Mouse (Mus musculus) embryonic fibroblast, embryonic 13.5 days (primary cell): ENCODE data around the gene Hspd1. TPM values are rescaled to one million over a fixed set of nuclear protein-coding genes. Genes with fewer than 3 reads are reported as not detected.
"Not testable (repeated sequence)": the region's sequence is repeated elsewhere in the genome, so short reads cannot be mapped to it uniquely, and the experiment has no call there.

ENCODE experiments used
- H3K27ac ChIP-seq: 2 replicates; pipeline ENCODE4 v1.5.1; 2012; ENCODE audit warnings: low read length, control low read depth, inconsistent platforms; ENCODE audit not compliant: insufficient read depth
- H3K4me1 ChIP-seq: 2 replicates; pipeline ENCODE4 v1.6.1; 2011; ENCODE audit warnings: low read length; ENCODE audit not compliant: control insufficient read depth, insufficient read depth
- H3K4me3 ChIP-seq: 2 replicates; pipeline ENCODE4 v1.5.1; 2011; ENCODE audit warnings: mild to moderate bottlenecking, control low read depth, low read length; ENCODE audit not compliant: insufficient read depth
- CTCF ChIP-seq: IDR thresholded peaks from 2 replicates; pipeline ENCODE4 v1.5.1; 2011; ENCODE audit warnings: mild to moderate bottlenecking, control low read depth, low read length, moderate library complexity, borderline replicate concordance; ENCODE audit not compliant: insufficient read depth
- POLR2A ChIP-seq: IDR thresholded peaks from 2 replicates; pipeline ENCODE4 v1.6.1; 2011; ENCODE audit warnings: low read depth, mild to moderate bottlenecking, control low read depth, low read length, moderate library complexity
- polyA plus RNA-seq: library from polyadenylated mRNA; stranded (reverse); fragments of >200 nt; gene quantifications from 2 replicates; pipeline ENCODE4 v1.2.4, GENCODE M21; 2011; ENCODE audit warnings: low read depth; ENCODE audit not compliant: missing spikeins, insufficient read length

Gene Hspd1
- polyA plus RNA-seq, 1 experiment = 335 TPM

DNA sequence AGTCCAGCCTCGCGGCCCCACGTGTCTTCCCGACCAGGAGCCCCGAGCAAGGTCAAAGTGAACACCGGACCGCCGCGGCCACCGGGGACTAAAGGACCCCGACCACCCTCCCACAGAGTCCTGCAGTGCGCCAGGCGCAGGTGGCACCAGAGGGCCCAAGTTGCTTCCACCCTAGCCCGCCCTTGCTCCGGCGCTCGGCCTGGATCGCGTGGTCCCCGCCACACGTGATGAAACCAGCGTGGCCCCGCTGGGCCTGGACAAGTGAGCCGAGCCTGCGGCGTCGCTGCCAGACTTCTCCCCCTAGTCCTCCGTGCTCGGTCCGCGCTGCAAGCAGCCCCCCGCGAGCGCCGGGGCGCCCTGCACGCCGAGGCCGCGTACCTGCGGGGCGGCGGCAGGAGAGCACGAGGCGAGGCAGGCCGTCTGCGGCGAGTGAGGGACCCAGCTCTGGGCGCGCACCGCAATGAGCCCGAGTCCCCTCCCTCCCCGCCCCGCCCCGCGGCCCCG is 590 bp downstream of the Hspd1 start:
- TF ChIP-seq POLR2A = peak; percentile 91
- 0 out of 2 replicates have a peak, but pooled peaks have one; percentile 3 for TF ChIP-seq CTCF
- peak overlapping the region; percentile 97 for H3K4me3 ChIP-seq
- peak overlapping the region; percentile 91 for H3K27ac ChIP-seq
- H3K4me1 ChIP-seq = peaks cover 5% of the 10 kb centered on the region

DNA sequence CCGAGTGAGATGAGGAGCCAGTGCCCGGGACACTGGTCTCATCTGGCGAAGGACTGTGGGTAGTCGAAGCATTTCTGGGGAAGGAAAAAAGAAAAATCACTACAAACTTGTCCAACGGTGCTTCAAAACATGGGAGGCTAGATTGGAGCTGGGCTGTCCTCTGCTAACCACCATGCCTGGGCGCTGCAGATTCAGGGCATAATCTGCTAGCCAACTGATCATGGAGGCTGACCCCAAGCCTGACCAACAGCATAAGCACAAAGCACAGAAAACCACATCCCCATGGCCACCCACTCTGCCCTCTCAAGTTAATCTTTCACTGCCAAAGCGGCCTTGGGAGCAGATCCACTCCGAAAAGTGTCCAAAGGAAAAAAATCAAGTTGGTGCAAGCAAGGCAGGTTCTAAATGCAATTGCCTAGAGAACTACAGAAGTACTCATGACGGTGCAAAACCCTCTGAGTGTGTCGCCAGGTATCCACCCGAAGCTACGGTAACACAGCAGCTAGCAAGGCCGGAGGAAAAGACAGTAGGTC is 1.1 kb downstream of the Hspd1 start:
- TF ChIP-seq POLR2A = 0 out of 2 replicates have a peak, but pooled peaks have one; percentile 12
- no peak for TF ChIP-seq CTCF
- H3K4me1 ChIP-seq = peaks cover 5% of the 10 kb centered on the region
- peak overlapping the region; percentile 91; the same call in 1 of the 2 replicates for H3K27ac ChIP-seq
- H3K4me3 ChIP-seq = peak overlapping the region; percentile 97

DNA sequence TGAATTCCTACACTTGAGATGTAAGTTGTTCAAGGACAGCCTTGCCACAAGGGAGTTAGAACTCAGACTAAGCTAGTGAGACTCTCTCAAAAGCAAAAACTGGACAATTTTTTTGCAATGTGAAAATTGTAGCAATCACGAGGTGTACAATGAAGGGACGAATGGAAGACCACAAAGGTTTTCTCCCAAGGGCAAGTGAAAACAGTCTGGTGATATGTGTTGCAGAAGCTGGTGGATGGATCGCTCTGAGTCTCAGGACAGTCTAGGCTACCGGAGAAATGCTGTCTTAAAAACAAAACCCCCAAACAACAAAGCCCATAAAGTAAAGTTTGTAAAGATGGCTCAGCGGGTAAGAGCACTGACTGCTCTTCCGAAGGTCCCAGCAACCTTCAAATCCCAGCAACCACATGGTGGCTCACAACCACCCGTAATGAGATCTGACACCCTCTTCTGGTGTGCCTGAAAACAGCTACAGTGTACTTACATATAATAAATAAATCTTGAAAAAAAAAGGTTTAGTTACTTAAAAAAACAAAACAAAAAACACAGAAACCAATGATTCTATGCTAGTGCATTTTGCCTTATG is 2.2 kb downstream of the Hspd1 start:
- TF ChIP-seq CTCF = no peak
- TF ChIP-seq POLR2A = no peak
- peaks cover 5% of the 10 kb centered on the region for H3K4me1 ChIP-seq
- no peak overlapping the region for H3K27ac ChIP-seq
- peak overlapping the region; percentile 74 for H3K4me3 ChIP-seq

DNA sequence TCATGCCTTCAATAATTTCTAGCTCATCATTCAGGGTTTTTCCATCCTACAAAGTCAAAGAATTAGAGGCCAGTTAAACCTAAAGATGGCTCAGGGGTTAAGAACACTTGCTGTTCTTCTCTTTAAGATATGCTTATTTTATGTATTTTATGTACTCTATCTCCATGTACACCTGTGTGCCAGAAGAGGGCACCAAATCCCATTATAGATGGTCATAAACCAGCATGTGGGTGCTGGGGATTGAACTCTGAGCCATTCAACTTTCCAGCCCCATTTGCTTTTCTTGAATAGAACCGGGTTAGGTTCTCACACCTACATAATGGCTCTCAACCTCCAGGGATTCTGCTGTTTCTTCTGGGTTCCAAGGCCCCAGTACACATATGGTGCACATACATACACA is 5.9 kb downstream of the Hspd1 start:
- Histone ChIP-seq H3K27ac (no peak overlapping the region), H3K4me1 (peaks cover 4% of the 10 kb centered on the region), H3K4me3 (no peak overlapping the region)
- TF ChIP-seq CTCF (no peak), POLR2A (no peak)

DNA sequence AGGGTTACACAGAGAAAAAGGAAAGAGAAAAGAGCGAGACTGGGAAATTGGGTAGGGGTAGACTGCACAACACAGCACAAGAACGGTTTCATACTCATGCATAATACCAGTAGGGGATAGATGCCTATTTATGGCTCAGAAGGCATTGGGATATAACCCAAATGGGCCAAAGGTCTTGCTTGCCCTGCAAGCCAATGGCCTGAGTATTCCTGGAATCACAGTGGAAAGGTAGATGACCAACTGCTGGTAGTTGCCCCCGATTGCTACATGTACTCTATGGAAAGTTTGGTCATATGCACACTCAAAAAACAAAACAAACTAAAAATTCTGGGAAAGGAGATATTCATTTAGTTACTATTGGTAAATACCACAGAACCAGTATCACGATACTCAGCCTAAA is 8.4 kb downstream of the Hspd1 start:
- TF ChIP-seq POLR2A = no peak
- Histone ChIP-seq H3K4me1 (0 out of 2 replicates have a peak, but pooled peaks cover 2% of the 10 kb centered on the region), H3K27ac (no peak overlapping the region), H3K4me3 (no peak overlapping the region)

DNA sequence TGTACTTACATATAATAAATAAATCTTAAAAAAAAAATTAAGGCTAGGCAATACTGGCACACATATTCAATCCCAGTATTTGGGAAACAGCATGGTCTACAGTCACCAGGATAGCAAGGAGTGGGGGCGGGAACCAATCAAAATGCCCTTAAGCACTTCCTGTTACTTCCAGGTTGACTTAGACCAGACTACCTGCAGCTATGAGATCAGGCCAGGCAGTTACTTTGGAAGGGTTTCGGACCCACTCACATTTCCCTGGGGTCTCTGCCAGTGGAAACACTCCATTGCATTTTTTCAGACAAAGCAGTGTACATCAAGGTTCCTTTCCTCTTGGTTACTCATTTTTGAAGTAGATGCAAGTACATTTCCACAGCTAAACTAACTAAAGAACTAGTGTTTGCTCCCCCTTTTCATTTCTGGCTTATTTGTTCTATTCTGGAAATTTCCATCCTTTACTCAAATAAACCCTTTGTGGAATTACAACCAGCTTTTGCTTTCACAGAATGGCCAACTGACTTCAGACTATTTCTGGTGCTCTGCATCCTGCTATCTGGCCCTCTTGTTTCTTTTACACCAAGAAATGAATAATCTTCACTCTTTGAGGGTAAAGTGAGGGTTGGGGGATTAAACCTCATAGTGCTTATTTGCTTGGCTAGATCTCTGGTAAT is 11.1 kb downstream of the Hspd1 start:
- Histone ChIP-seq H3K4me3 (no peak overlapping the region), H3K27ac (no peak overlapping the region), H3K4me1 (0 out of 2 replicates have a peak, but pooled peaks cover 3% of the 10 kb centered on the region)
- no peak for TF ChIP-seq POLR2A
- TF ChIP-seq CTCF = no peak

DNA sequence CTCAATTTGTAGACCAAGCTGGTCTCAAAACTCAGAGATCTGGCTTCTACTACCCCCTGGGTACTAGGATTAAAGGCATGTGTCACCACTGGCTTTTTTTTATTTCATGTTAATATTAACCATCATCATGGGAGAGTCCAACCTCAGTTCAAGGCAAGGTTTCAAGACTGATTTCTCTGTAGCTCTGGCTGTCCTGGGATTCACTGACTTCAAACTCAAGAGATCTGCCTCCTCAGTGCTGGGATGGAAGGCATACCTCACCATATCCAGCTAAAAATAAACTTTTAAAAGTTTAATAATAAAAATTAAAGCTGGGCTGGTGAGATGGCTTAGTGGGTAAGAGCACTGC is 11.7 kb downstream of the Hspd1 start:
- Histone ChIP-seq H3K4me1 (0 out of 2 replicates have a peak, but pooled peaks cover 3% of the 10 kb centered on the region), H3K27ac (no peak overlapping the region), H3K4me3 (no peak overlapping the region)
- no peak for TF ChIP-seq POLR2A
- TF ChIP-seq CTCF = no peak

DNA sequence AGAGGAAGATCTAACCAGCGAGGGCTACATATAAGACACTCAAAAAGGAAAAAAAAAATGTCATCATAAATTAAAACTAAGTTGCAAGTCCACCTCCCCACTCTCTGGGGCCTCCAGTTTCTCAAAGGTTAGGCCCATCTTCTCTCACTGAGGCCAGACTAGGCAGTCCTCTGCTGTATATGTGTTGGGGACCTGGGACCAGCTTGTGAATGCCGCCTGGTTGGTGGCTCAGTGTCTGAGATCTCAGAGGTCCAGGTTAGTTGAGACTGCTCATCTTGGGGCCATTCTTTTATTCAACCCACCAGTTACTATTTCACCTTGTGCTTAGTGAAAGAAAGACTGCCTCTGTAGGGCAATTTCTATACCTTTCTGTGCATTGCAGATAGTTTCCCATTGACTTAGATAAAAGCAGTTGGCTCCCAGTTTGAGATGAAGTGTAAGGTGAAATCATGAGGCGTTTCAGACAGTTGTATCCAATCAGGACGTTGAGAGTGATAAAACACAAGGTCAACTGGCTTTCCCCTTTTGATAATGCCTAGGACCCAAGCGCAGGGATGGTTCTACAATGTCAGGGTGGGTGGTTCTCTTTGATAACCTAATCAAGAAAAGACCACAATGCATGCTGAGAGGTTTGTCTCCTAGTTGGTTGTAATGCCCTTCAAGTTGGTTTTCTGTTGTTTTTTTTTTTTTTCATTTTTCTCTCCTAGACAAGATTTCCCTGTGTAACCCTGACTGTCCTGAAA is 12.2 kb downstream of the Hspd1 start:
- Histone ChIP-seq H3K4me3 (no peak overlapping the region), H3K4me1 (0 out of 2 replicates have a peak, but pooled peaks cover 3% of the 10 kb centered on the region), H3K27ac (no peak overlapping the region)
- TF ChIP-seq POLR2A = no peak
- TF ChIP-seq CTCF = no peak

DNA sequence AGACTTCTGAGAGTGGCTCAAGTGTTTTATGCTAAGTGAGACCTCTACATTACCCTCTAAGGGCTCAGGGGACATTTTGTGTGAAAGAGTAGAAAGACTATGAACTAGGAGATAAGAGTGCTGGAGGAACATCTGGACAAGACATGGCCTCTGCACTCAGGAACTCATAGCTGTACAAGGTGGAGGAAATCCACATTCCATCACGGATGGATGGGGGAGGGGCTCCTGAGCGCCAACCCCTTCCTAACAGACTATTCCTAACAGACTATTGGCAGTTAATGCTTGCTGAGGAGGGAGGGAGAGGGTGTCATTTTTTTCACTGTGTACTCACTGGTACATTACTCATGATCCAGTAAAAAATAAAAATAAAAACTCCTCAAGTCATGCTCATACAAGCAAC is 13.3 kb downstream of the Hspd1 start:
- Histone ChIP-seq H3K27ac (no peak overlapping the region), H3K4me3 (no peak overlapping the region), H3K4me1 (0 out of 2 replicates have a peak, but pooled peaks cover 3% of the 10 kb centered on the region)
- TF ChIP-seq POLR2A (no peak), CTCF (no peak)

DNA sequence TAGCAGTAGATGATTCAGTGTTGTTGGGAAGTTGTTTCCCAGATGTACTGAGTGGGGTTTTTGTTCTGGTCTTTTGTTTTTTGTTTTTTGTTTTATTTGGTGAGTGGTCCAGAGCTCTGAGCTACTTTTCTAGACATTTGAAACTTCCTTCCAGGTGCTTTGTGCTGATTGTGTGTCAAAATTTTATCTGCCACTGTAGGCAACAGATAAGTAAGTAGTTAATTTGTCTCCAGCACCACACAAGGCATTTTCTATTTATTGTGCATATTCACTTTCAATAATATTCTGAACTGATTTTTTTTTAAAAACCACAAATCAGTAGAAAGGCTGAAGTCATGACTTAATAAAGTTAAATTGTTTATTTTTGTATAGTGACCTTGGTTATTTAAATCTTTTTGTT is 15.7 kb downstream of the Hspd1 start:
- H3K27ac ChIP-seq, H3K4me3 ChIP-seq, H3K4me1 ChIP-seq: not testable (repeated sequence)
